Mouse (Mus musculus): ENCODE measurements around the gene Cdk5. TPM values are rescaled to one million over a fixed set of nuclear protein-coding genes. Genes with fewer than 3 reads are reported as not detected.

Gene Cdk5
- total and polyA plus RNA-seq, 2 experiments from 2014 or later: 87.7 to 158 TPM

DNA sequence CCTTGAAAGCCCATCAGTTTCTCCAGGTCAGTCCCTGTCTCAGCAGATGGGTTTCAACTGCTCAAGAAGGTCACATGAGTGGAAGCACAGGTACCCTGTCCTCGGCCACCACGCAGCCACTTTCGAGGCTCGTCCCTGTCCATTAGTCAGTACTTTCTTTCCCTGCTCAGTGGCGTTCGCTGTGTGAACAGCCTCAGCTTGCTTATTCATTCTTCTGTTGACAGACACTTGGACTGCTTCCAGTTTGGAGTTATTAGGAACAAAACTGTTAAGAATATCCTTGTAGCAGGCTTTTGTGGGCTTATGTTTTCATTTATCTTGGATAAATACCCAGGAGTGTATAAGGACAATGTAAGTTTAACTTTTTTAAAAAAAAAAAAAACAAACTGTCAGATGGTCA, 49.1 kb downstream of the Cdk5 start:
- H3K9me3 ChIP-seq (ENCODE audit: low read length): no peaks in the 10 kb centered on the region
- H3K27ac ChIP-seq: no peak overlapping the region
- DNase-seq (ENCODE audit: low spot score): peak; percentile 46
- no peak for ATAC-seq
- WGBS: 32% methylated on average over 6 of the region's 6 CpGs
- no peaks in the 10 kb centered on the region for H3K4me1 ChIP-seq (ENCODE audit: insufficient read depth, low read length)
- TF ChIP-seq CTCF (IDR thresholded peaks at IDR 0.05; ENCODE audit: low read depth): no peak
- H3K27me3 ChIP-seq (ENCODE audit: insufficient read depth, low read length): no peaks in the 10 kb centered on the region
- H3K4me3 ChIP-seq (ENCODE audit: low read length): no peak overlapping the region
- H3K9ac ChIP-seq (replicated peaks; ENCODE audit: low read length): no peak overlapping the region
- no peaks in the 10 kb centered on the region for H3K36me3 ChIP-seq (ENCODE audit: insufficient read depth, low read length)
- H3K4me2 ChIP-seq (ENCODE audit: low read depth, low read length): no peak overlapping the region

- Histone ChIP-seq H3K27ac (no peak overlapping the region), H3K9me3 (ENCODE audit: low read length) (no peaks in the 10 kb centered on the region), H3K4me1 (ENCODE audit: insufficient read depth, low read length) (no peaks in the 10 kb centered on the region), H3K27me3 (ENCODE audit: insufficient read depth, low read length) (no peaks in the 10 kb centered on the region), H3K9ac (replicated peaks; ENCODE audit: low read length) (no peak overlapping the region), H3K36me3 (ENCODE audit: insufficient read depth, low read length) (no peaks in the 10 kb centered on the region), H3K4me2 (ENCODE audit: low read depth, low read length) (no peak overlapping the region), H3K4me3 (ENCODE audit: low read length) (no peak overlapping the region)
- WGBS: 71% methylated on average over 5 of the region's 5 CpGs
- ATAC-seq (no peak), DNase-seq (ENCODE audit: low spot score) (no peak)
- no peak for TF ChIP-seq CTCF (IDR thresholded peaks at IDR 0.05; ENCODE audit: low read depth)
Measured at GRCm38 (mm10) chr5:24373807-24374206, 49.5 kb downstream of the Cdk5 start.

DNA sequence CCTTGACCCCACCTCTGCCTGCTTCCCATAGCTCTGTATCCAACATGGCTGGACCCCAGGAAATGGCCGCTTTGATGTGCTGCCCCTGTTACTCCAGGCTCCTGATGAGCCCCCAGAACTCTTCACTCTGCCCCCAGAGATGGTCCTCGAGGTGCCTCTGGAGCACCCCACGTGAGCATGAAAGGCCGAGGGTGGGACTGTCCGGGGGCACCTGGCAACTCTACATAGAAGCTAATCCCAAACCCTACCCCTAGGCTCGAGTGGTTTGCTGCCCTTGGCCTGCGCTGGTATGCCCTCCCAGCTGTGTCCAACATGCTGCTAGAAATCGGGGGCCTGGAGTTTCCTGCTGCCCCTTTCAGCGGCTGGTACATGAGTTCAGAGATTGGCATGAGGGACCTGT, 53.6 kb downstream of the Cdk5 start:
- no peaks in the 10 kb centered on the region for H3K9me3 ChIP-seq (ENCODE audit: low read length)
- no peak for ATAC-seq
- WGBS: 84% methylated on average over 9 of the region's 9 CpGs

More for the DNA sequence above, 53.6 kb downstream of the Cdk5 start:
- no peak for TF ChIP-seq CTCF (IDR thresholded peaks at IDR 0.05; ENCODE audit: low read depth)
- H3K4me1 ChIP-seq (ENCODE audit: insufficient read depth, low read length): no peaks in the 10 kb centered on the region
- no peak overlapping the region for H3K9ac ChIP-seq (replicated peaks; ENCODE audit: low read length)
- H3K36me3 ChIP-seq (ENCODE audit: insufficient read depth, low read length): no peaks in the 10 kb centered on the region
- DNase-seq (ENCODE audit: low spot score): no peak
- no peak overlapping the region for H3K4me3 ChIP-seq (ENCODE audit: low read length)
- no peak overlapping the region for H3K4me2 ChIP-seq (ENCODE audit: low read depth, low read length)
- no peaks in the 10 kb centered on the region for H3K27me3 ChIP-seq (ENCODE audit: insufficient read depth, low read length)
- H3K27ac ChIP-seq: no peak overlapping the region

Other genes starting within 250 kb of the Cdk5 start
- 55.9 and 70.5 TPM in 2 replicates for gene Kcnh2, start 71.9 kb downstream of the Cdk5 start, total RNA-seq (2014; rRNA removed)
- 10.8 and 11.5 TPM in 2 replicates for gene Kcnh2, start 71.9 kb downstream of the Cdk5 start, polyA plus RNA-seq (2015; fragmentation: Nextera tagmentation; extraction: Ambion mirVana)
- 8.7 and 13.3 TPM in 2 replicates for gene Nos3, start 58.7 kb downstream of the Cdk5 start, total RNA-seq (2014; rRNA removed)
- gene Nos3, start 58.7 kb downstream of the Cdk5 start, polyA plus RNA-seq (2015; fragmentation: Nextera tagmentation; extraction: Ambion mirVana): 7.2 and 7.4 TPM in 2 replicates
- 8.8 and 9.8 TPM in 2 replicates for gene Atg9b, start 31.4 kb downstream of the Cdk5 start, total RNA-seq (2014; rRNA removed)
- 5.1 and 6.1 TPM in 2 replicates for gene Atg9b, start 31.4 kb downstream of the Cdk5 start, polyA plus RNA-seq (2015; fragmentation: Nextera tagmentation; extraction: Ambion mirVana)
- 63.2 and 90.6 TPM in 2 replicates for gene Abcb8, start 29.9 kb downstream of the Cdk5 start, total RNA-seq (2014; rRNA removed)
- 41.9 and 43.5 TPM in 2 replicates for gene Abcb8, start 29.9 kb downstream of the Cdk5 start, polyA plus RNA-seq (2015; fragmentation: Nextera tagmentation; extraction: Ambion mirVana)
- 0.37 and 1.9 TPM in 2 replicates for gene Asic3, start 10.1 kb downstream of the Cdk5 start, total RNA-seq (2014; rRNA removed)
- gene Asic3, start 10.1 kb downstream of the Cdk5 start, polyA plus RNA-seq (2015; fragmentation: Nextera tagmentation; extraction: Ambion mirVana): 0.58 and 1.3 TPM in 2 replicates
- gene Slc4a2, start 307 bp upstream of the Cdk5 start, total RNA-seq (2014; rRNA removed): 41.5 and 44.4 TPM in 2 replicates
- gene Slc4a2, start 307 bp upstream of the Cdk5 start, polyA plus RNA-seq (2015; fragmentation: Nextera tagmentation; extraction: Ambion mirVana): 17.1 and 17.8 TPM in 2 replicates
- gene Fastk, start 21.8 kb upstream of the Cdk5 start, total RNA-seq (2014; rRNA removed): 200 and 203 TPM in 2 replicates
- gene Fastk, start 21.8 kb upstream of the Cdk5 start, polyA plus RNA-seq (2015; fragmentation: Nextera tagmentation; extraction: Ambion mirVana): 99.2 and 101 TPM in 2 replicates
- 74.6 and 78.4 TPM in 2 replicates for gene Tmub1, start 24.3 kb upstream of the Cdk5 start, total RNA-seq (2014; rRNA removed)
- 50.0 and 51.2 TPM in 2 replicates for gene Tmub1, start 24.3 kb upstream of the Cdk5 start, polyA plus RNA-seq (2015; fragmentation: Nextera tagmentation; extraction: Ambion mirVana)
- 277 and 287 TPM in 2 replicates for gene Agap3, start 28.6 kb upstream of the Cdk5 start, total RNA-seq (2014; rRNA removed)
- 112 and 121 TPM in 2 replicates for gene Agap3, start 28.6 kb upstream of the Cdk5 start, polyA plus RNA-seq (2015; fragmentation: Nextera tagmentation; extraction: Ambion mirVana)
- 6.5 and 11.3 TPM in 2 replicates for gene Gbx1, start 103.7 kb upstream of the Cdk5 start, total RNA-seq (2014; rRNA removed)
- gene Gbx1, start 103.7 kb upstream of the Cdk5 start, polyA plus RNA-seq (2015; fragmentation: Nextera tagmentation; extraction: Ambion mirVana): 4.1 and 4.4 TPM in 2 replicates
- gene Asb10, start 117.4 kb upstream of the Cdk5 start, total RNA-seq (2014; rRNA removed): 0.10 TPM in 1 of 2 replicates, not detected in the other
- gene Asb10, start 117.4 kb upstream of the Cdk5 start, polyA plus RNA-seq (2015; fragmentation: Nextera tagmentation; extraction: Ambion mirVana): 0.16 and 0.21 TPM in 2 replicates
- gene 4931409K22Rik, start 133.3 kb upstream of the Cdk5 start, total RNA-seq (2014; rRNA removed): not detected in 2 replicates
- 0.09 and 0.16 TPM in 2 replicates for gene 4931409K22Rik, start 133.3 kb upstream of the Cdk5 start, polyA plus RNA-seq (2015; fragmentation: Nextera tagmentation; extraction: Ambion mirVana)
- gene Abcf2, start 153.9 kb upstream of the Cdk5 start, total RNA-seq (2014; rRNA removed): 60.6 and 65.6 TPM in 2 replicates
- gene Abcf2, start 153.9 kb upstream of the Cdk5 start, polyA plus RNA-seq (2015; fragmentation: Nextera tagmentation; extraction: Ambion mirVana): 65.4 and 66.5 TPM in 2 replicates
- gene Chpf2, start 163.2 kb upstream of the Cdk5 start, total RNA-seq (2014; rRNA removed): 38.3 and 46.2 TPM in 2 replicates
- gene Chpf2, start 163.2 kb upstream of the Cdk5 start, polyA plus RNA-seq (2015; fragmentation: Nextera tagmentation; extraction: Ambion mirVana): 25.0 and 26.9 TPM in 2 replicates
- gene Smarcd3, start 200.9 kb upstream of the Cdk5 start, total RNA-seq (2014; rRNA removed): 246 and 262 TPM in 2 replicates
- 114 and 128 TPM in 2 replicates for gene Smarcd3, start 200.9 kb upstream of the Cdk5 start, polyA plus RNA-seq (2015; fragmentation: Nextera tagmentation; extraction: Ambion mirVana)